Mouse (Mus musculus) kidney, postnatal 36 days (tissue): Measurements from ENCODE around the gene Rasal3.
A peak's percentile ranks its signal among the peaks of the same experiment; 100 is the strongest.

Experiments used
- DNase-seq, 2 experiments: peaks; one replicate each; pipeline ENCODE4 v3.0.0; 2021 to 2022; ENCODE audit warnings: mixed read lengths in 2 of 2

Rasal3 gene

DNA sequence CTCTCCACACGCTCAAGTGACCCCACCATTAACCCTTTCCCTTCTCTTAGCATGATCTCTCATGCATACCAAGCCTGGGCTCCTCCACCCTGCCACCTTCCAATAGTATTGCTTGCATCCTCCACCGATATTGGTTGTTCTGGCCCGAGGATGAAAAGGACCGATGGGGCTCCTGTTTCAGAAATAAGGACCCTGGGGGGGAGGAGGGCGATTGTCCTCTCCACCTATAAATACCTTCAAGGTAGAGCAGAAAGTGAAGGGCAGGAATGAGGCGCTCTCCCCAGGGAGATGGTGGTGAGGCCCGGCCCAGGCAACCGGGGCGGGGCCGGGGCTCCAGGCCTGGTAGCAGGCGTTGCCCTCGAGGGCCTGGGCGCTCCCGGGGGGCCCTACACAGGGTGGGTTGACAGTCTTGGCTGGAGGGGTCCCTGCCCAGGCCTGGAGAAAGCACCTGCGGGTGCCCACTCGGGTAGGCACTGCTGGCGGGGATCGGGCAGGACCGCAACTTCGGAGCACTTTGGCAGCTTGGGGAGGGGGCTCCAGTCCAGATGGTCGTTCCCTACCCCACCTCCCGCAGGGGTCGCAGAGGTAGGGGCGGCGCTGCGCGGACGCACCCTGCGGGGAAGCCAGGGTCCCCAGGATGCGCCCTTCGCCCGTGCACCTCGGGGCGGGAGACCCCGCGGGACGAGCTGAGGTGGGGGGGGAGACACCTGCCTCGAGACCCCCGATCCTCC lies 14.8 kb downstream of the Rasal3 start:
- DNase-seq: peak in 1 of 2 experiments; percentile 60

- DNase-seq: no peak
These were observed 15.4 kb downstream of the Rasal3 start for GRCm38 (mm10) chr17:32387986-32388369.

DNA sequence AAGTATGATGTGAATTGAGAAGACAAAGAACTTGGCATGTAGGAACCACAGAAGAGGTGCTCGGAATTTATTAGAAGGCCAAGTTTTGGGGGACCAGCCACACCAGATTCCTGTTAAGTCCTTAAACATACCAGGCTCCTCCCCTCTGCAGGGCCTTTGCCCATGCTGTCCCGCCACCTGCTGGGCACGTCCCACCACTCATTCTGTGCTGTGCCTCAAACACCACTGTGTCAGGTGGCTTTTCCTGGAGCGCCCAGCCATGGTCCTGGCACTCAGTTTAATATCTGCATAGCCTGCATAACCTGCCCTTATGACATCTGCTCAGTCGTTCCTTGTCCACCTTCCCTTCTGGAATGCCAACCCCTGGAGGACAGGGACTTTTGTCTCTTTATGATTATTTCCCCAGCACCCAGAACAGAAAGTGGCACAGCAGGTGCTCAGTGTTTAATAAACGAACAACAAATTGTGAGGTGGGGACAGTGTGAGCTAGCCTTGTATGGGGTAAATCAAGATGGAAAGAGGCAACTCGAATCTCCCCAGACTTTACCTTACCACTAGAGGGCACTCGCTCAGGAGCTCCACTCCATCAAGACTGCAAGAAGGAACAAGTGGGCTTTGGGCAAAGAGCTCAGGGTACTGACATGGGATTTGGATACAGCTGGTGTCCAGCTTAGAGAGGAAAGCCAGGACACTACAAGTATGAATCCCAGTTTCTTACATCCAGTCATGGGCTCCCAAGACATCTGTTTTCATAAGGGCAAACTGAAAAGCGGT lies 16.5 kb downstream of the Rasal3 start:
- DNase-seq: peak; percentile 61 to 67

GRCm38 (mm10) chr17:32383661-32384060 lies 19.7 kb downstream of the Rasal3 start:
- no peak for DNase-seq

GRCm38 (mm10) chr17:32382576-32382975 lies 20.8 kb downstream of the Rasal3 start:
- DNase-seq: no peak

- DNase-seq: no peak
These were observed 24.6 kb downstream of the Rasal3 start for GRCm38 (mm10) chr17:32378786-32379185.

GRCm38 (mm10) chr17:32377137-32377536 lies 26.2 kb downstream of the Rasal3 start:
- no peak for DNase-seq

GRCm38 (mm10) chr17:32376475-32376874 lies 26.9 kb downstream of the Rasal3 start:
- DNase-seq: no peak

DNA sequence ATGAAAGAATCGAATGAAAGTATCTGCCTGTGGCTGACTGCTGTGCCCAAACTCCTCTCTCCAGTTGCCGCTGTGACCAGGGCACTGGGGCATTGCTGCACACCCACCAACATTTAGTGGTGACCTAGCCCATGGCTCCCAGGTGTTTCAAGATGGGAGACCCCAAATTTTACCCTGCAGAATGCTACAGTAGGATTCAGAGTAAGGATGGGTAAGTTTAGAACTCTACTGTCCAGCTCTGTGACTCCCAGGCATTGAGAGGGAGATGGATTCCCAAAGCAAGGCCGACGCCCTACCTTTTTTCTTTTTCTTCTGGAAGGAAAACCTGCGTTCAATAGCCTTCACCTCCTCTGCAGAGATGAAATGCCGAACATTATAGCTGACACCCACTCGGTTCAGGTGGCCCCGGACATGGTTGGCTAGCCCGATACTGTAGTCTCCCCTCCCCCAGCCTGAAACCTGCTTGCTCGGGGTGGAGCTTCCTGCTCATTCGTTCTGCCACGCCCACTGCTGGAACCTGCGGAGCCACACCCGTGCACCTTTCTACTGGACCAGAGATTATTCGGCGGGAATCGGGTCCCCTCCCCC lies 34.3 kb downstream of the Rasal3 start:
- DNase-seq: no peak

DNA sequence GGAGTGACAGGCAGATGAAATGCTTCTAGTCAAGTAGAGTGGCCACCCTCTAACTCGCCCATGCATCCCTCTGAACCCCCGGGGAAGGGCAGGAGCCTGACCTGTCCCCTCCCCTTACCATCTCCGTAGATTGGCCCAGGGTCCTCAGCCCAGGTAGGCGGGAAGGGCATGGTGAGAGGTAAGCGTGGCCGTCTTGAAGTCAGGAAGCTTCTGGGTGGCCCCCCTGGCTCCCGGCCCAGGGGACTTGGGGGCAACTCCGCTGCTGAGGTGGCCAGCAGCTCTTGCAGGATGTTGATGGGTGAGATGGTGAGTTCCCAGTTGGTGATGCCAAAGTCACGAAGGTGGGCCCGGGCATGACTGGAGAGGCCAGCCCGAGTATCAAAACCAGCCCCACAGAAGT lies 35.7 kb downstream of the Rasal3 start:
- DNase-seq: no peak

DNA sequence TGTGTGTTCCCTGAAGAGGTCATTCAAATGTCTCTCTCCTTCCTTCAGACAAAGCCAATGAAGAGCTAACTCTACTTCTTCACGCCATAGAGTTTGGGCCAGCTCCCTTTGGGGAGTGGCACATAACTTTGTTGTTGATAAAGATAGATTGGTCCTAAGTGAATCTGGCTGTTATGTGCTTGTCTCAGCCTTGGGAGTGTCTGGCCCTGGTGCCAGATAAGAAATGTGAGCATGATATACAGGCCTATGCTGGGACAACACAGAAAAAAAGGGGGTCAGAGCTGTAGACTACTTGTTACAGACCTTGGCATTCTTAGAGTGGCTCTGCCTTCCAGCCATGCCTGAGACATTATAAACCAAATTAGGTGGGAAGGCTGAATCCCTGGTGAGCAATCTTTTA lies 38.1 kb downstream of the Rasal3 start:
- no peak for DNase-seq

GRCm38 (mm10) chr17:32364850-32365249 lies 38.5 kb downstream of the Rasal3 start:
- peak in 1 of 2 experiments; percentile 15 for DNase-seq

DNA sequence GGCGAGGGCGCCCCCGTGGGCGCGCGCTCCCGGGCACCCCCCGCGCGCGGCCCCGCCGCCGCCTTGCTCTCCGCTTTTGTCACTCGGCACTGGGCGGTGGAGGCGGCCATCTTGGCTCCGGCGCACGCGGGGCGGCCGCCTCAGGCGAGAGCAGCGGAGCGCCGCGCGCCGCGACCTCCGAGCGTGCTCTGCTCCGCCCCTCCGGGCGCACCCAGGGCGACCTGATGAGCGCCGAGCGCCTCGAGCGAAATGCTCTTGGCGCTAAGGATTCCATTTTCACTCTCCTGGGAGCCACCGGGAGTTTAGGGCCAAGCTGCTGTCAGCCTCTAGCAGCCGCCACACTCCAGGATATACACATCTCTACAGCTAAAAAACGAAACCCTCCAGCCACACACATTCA lies 39.1 kb downstream of the Rasal3 start:
- peak; percentile 91 to 95 for DNase-seq

- DNase-seq: peak in 1 of 2 experiments; percentile 34
These were observed 39.5 kb downstream of the Rasal3 start for GRCm38 (mm10) chr17:32363821-32364301.

DNA sequence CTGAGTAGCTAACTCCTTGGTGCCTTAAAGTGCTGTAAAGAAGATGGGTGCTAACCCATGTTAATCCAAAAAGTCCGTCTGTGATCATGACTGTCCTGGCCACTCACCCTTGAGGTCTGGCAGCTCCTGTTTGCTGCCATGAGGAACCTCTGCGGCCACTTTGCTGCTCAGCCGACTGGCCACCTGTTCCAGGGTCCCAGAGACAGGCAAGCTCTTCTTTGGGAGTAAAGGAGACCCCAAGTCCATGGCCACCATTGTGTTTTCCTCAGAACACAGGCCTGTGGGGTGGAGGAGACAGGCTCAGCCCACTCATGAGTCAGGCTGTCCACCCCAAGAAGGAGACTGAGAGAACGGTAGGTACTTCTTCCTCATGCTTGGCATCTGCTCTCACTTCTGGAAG lies 40.7 kb downstream of the Rasal3 start:
- DNase-seq: no peak

GRCm38 (mm10) chr17:32359928-32360327 lies 43.5 kb downstream of the Rasal3 start:
- DNase-seq: no peak

- DNase-seq: no peak
These were observed 44.4 kb downstream of the Rasal3 start for GRCm38 (mm10) chr17:32358943-32359340.

DNA sequence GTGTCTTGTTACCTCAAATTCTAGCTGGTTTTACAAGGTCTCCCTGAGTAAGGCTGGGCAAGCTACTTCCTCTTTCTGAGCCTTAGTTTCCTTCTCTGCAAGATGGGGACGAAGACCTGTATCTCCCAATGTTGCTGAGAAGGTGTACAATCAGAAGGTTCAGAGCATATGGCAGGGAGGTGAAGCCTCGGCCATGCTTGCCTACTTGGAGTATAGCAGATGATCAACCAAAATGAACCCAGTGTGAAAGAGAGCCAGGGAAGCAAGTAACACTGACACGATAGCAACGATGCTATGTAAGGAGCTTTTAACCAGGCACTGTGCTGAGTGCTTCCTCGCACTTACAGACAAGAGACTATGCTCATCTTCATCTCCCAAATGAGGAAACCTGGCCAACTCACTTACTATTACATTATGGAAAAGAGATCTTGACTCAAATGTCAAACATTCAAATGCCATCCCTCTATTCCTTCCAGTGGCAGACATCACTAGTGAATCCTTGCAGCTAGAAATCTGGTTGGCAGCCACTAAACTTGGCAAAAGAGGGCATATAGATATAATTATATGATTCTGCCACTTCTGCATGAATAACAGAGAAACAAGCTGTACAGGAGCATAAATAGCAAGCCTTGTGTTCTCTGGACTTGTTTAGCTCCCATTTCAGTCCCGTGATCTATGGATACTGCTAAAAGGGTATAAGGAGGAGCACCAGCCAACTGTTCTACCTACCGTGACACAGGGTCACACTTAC lies 45.0 kb downstream of the Rasal3 start:
- DNase-seq: no peak

- no peak for DNase-seq
These were observed 46.3 kb downstream of the Rasal3 start for GRCm38 (mm10) chr17:32356766-32357760.

- no peak for DNase-seq
These were observed 47.1 kb downstream of the Rasal3 start for GRCm38 (mm10) chr17:32356281-32356680.

DNA sequence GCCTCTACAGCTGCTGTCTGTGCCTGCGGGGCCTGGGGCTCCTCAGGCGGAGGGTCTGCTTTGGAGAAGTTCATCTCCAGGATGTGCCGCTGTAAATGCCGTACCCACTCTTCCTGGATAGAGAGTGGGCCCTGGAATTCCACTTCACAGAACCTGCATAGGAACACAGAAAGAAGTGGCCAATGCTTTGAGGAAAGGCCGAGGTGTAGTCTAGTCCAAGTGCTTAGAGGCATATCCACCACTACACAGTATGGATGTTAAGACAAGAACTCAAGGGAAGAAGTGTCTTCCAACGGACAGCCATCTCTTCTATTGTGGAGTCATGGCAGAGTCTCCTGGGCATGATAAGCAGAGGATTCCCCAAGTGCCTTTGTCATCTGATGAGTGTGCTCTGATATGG lies 48.4 kb downstream of the Rasal3 start:
- DNase-seq: no peak

GRCm38 (mm10) chr17:32354211-32354610 lies 49.2 kb downstream of the Rasal3 start:
- no peak for DNase-seq
